In the genomic region with DNA sequence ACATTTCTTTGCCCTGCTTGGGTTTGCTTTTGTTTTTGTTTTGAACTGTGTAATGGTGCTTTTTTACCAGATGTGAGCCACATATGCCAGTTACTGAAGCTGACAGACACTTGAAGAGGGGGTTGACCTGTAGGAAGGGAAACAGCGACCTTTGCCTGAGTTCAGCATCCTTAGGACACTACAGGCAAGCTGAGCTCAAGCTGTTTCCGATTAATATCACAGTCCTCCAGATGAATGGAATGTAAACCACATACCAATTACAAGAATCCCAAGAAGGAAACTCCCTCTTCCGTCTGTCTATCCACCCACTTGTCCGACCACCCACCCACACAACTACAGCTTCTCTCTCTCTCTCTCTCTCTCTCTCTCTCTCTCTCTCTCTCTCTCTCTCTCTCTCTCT, we compare ENCODE assay signal across 16 mouse cellular contexts.
A peak's percentile ranks its signal among the peaks of the same experiment; 100 is the strongest.
DNase-seq lines count a peak whose midpoint lies in the region; ATAC-seq and TF ChIP-seq lines count a peak whose summit lies in the region.
"Had no signal": no experiment of that assay in that cellular context is flagged by ENCODE, and none has a peak within 500 bp of the region (broad histone marks: within the 10 kb centered on the region; RNA-seq: fewer than 3 reads in every experiment).

No protein-coding gene starts in this region.

- WGBS in lung, embryonic 14.5 days: 25% methylated on average over 4 of the region's 4 CpGs
- 43% methylated on average over 4 of the region's 4 CpGs for WGBS in lung, adult 2 months
- WGBS in intestine, embryonic 15.5 days: 45% methylated on average over 4 of the region's 4 CpGs
- WGBS in stomach, embryonic 16.5 days: 47% methylated on average over 4 of the region's 4 CpGs

- no peak overlapping the region for H3K4me2 ChIP-seq in lung, embryonic 14.5 days
- no peak overlapping the region for H3K4me2 ChIP-seq in intestine, embryonic 15.5 days (replicated peaks)
- no peak overlapping the region for H3K4me2 ChIP-seq in stomach, embryonic 16.5 days (ENCODE audit: low read depth, low read length)
- H3K4me2 ChIP-seq: embryonic facial prominence, embryonic 12.5 days; forebrain, embryonic 12.5 days; heart, embryonic 11.5 days; limb, embryonic 12.5 days; liver, embryonic 15.5 days had no signal

- no peaks in the 10 kb centered on the region for H3K27me3 ChIP-seq in lung, embryonic 14.5 days (ENCODE audit: insufficient read depth, low read length)
- no peaks in the 10 kb centered on the region for H3K27me3 ChIP-seq in intestine, embryonic 15.5 days (replicated peaks)
- no peaks in the 10 kb centered on the region for H3K27me3 ChIP-seq in stomach, embryonic 16.5 days (ENCODE audit: control insufficient read depth, insufficient read depth, low read length)
- H3K27me3 ChIP-seq: embryonic facial prominence, embryonic 12.5 days; forebrain, embryonic 12.5 days; liver, embryonic 15.5 days; Patski had no signal

- ATAC-seq in lung, embryonic 14.5 days (ENCODE audit: insufficient read depth): peak; percentile 42; the same call in 1 of the 2 replicates
- no peak for ATAC-seq in intestine, embryonic 15.5 days
- ATAC-seq in stomach, embryonic 16.5 days (ENCODE audit: insufficient read depth, low FRiP score): no peak
- no peak for ATAC-seq in monocyte, adult 5-6 weeks (replicated peaks; ENCODE audit: insufficient number of reproducible peaks, low FRiP score, low TSS enrichment, poor library complexity, severe bottlenecking)
- ATAC-seq: Patski had no signal

- no peaks in the 10 kb centered on the region for H3K36me3 ChIP-seq in lung, embryonic 14.5 days (ENCODE audit: insufficient read depth)
- no peaks in the 10 kb centered on the region for H3K36me3 ChIP-seq in intestine, embryonic 15.5 days
- no peaks in the 10 kb centered on the region for H3K36me3 ChIP-seq in stomach, embryonic 16.5 days (ENCODE audit: control insufficient read depth, insufficient read depth, low read length)
- H3K36me3 ChIP-seq: embryonic facial prominence, embryonic 12.5 days; forebrain, embryonic 12.5 days; limb, embryonic 12.5 days; liver, embryonic 15.5 days had no signal

- H3K9me3 ChIP-seq in lung, embryonic 14.5 days (ENCODE audit: low read depth, low read length): no peaks in the 10 kb centered on the region
- no peaks in the 10 kb centered on the region for H3K9me3 ChIP-seq in intestine, embryonic 15.5 days
- no peaks in the 10 kb centered on the region for H3K9me3 ChIP-seq in stomach, embryonic 16.5 days (replicated peaks; ENCODE audit: control insufficient read depth, low read length)
- H3K9me3 ChIP-seq: embryonic facial prominence, embryonic 12.5 days; forebrain, embryonic 12.5 days; limb, embryonic 12.5 days; liver, embryonic 15.5 days had no signal

- TF ChIP-seq POLR2A in lung, adult 2 months (IDR thresholded peaks at IDR 0.05; ENCODE audit: borderline replicate concordance, extremely low read depth, low read depth, low read length): no peak

- H3K4me1 ChIP-seq in lung, embryonic 14.5 days (ENCODE audit: insufficient read depth): peaks cover 27% of the 10 kb centered on the region
- H3K4me1 ChIP-seq in lung, adult 2 months (ENCODE audit: control insufficient read depth, insufficient read depth, low read length): no peaks in the 10 kb centered on the region; the same call in 1 of the 2 replicates
- H3K4me1 ChIP-seq in intestine, embryonic 15.5 days (replicated peaks): peaks cover 19% of the 10 kb centered on the region; the same call in 1 of the 2 replicates
- peaks cover 19% of the 10 kb centered on the region for H3K4me1 ChIP-seq in stomach, embryonic 16.5 days (ENCODE audit: control insufficient read depth, insufficient read depth, low read length)

- H3K9ac ChIP-seq in lung, embryonic 14.5 days: no peak overlapping the region
- H3K9ac ChIP-seq in intestine, embryonic 15.5 days: no peak overlapping the region
- H3K9ac ChIP-seq in stomach, embryonic 16.5 days (ENCODE audit: low read length): no peak overlapping the region
- H3K9ac ChIP-seq: embryonic facial prominence, embryonic 12.5 days; forebrain, embryonic 12.5 days; limb, embryonic 12.5 days; liver, embryonic 15.5 days had no signal

- no peak for TF ChIP-seq CTCF in lung, embryonic 14.5 days (IDR thresholded peaks at IDR 0.05; ENCODE audit: low read depth)
- no peak for TF ChIP-seq CTCF in lung, adult 2 months (IDR thresholded peaks at IDR 0.05; ENCODE audit: insufficient read depth, low read length)

- DNase-seq in lung, embryonic 14.5 days: peak; percentile 71
- DNase-seq in lung, adult 2 months: no peak
- DNase-seq in R1 (ENCODE audit: low read depth, low spot score): peak; percentile 83
- DNase-seq in thymus, postnatal 10 days (ENCODE audit: low spot score in 2 of 2): no peak
- DNase-seq: adrenal gland, adult 8-10 months; cerebellum, adult 9-10 months; kidney, postnatal 36 days had no signal

- no peak overlapping the region for H3K4me3 ChIP-seq in lung, embryonic 14.5 days (ENCODE audit: low read depth, low read length)
- H3K4me3 ChIP-seq in lung, adult 2 months (replicated peaks; ENCODE audit: extremely low read depth, low read depth, low read length): no peak overlapping the region
- H3K4me3 ChIP-seq in intestine, embryonic 15.5 days (replicated peaks): no peak overlapping the region
- H3K4me3 ChIP-seq in stomach, embryonic 16.5 days (replicated peaks; ENCODE audit: low read length): no peak overlapping the region
- H3K4me3 ChIP-seq: embryonic facial prominence, embryonic 12.5 days; forebrain, embryonic 12.5 days; limb, embryonic 12.5 days; liver, embryonic 15.5 days had no signal

- peak overlapping the region; percentile 65 for H3K27ac ChIP-seq in lung, embryonic 14.5 days (ENCODE audit: low read depth)
- H3K27ac ChIP-seq in intestine, embryonic 15.5 days: peak overlapping the region; percentile 22; the same call in 1 of the 2 replicates
- H3K27ac ChIP-seq in stomach, embryonic 16.5 days (ENCODE audit: low read length): peak overlapping the region; percentile 38; the same call in 1 of the 2 replicates
- H3K27ac ChIP-seq: embryonic facial prominence, embryonic 12.5 days; forebrain, embryonic 12.5 days; limb, embryonic 12.5 days; liver, embryonic 15.5 days had no signal

Comparison
In these comparisons a context has a peak if more than half of its experiments do, and no peak if none do; other contexts are left out.
1. DNase-seq: peak in lung, embryonic 14.5 days (single experiment) and R1 (single experiment); none in lung, adult 2 months (single experiment) and thymus, postnatal 10 days (0 of 2).
2. Peak in every context shown above with its lines, with median percentiles within 50 percentile points of each other: H3K27ac ChIP-seq.